Mouse (Mus musculus): ENCODE results near the gene Mfsd4b3.

GRCm38 (mm10) chr10:39967512-39967911, 7.6 kb upstream of the Mfsd4b3 start:
- no peak for TF ChIP-seq CTCF (IDR thresholded peaks at IDR 0.05; ENCODE audit: low read depth, low read length)
- no peak for TF ChIP-seq POLR2A (IDR thresholded peaks at IDR 0.05; ENCODE audit: extremely low read depth, insufficient read depth, low read length)

All from liver, adult 2 months (tissue).